Mouse (Mus musculus): ENCODE measurements around the gene Myo1h. TPM values are rescaled to one million over a fixed set of nuclear protein-coding genes. Genes with fewer than 3 reads are reported as not detected.
A peak's percentile ranks its signal among the peaks of the same experiment; 100 is the strongest.

Myo1h gene
- polyA plus RNA-seq, 1 experiment = 0.09 TPM

- 66% methylated on average over 23 of the region's 23 CpGs for WGBS
- H3K4me3 ChIP-seq (ENCODE audit: insufficient read depth, low read depth, low read length) = no peak overlapping the region
- peaks cover 2% of the 10 kb centered on the region for H3K36me3 ChIP-seq (ENCODE audit: control insufficient read depth, insufficient read depth, low read length)
- H3K27me3 ChIP-seq (replicated peaks; ENCODE audit: control insufficient read depth, insufficient read depth, low read length) = no peaks in the 10 kb centered on the region
- no peak for DNase-seq
- H3K4me1 ChIP-seq (ENCODE audit: control insufficient read depth, insufficient read depth, low read length) = no peaks in the 10 kb centered on the region
- no peak overlapping the region for H3K27ac ChIP-seq (ENCODE audit: insufficient read depth, low read depth, low read length)
- no peak for TF ChIP-seq POLR2A (IDR thresholded peaks at IDR 0.05; ENCODE audit: low read depth, low read length)
- no peak for TF ChIP-seq CTCF (conservative IDR thresholded peaks at IDR 0.05; ENCODE audit: insufficient read depth, insufficient read length, low read depth, low read length)
Measured at GRCm38 (mm10) chr5:114412361-114412998, 123.5 kb downstream of the Myo1h start.

- peak; percentile 76 for DNase-seq
- Histone ChIP-seq H3K36me3 (ENCODE audit: control insufficient read depth, insufficient read depth, low read length) (peaks cover 2% of the 10 kb centered on the region), H3K27ac (ENCODE audit: insufficient read depth, low read depth, low read length) (peak overlapping the region; percentile 48), H3K27me3 (replicated peaks; ENCODE audit: control insufficient read depth, insufficient read depth, low read length) (no peaks in the 10 kb centered on the region), H3K4me1 (ENCODE audit: control insufficient read depth, insufficient read depth, low read length) (no peaks in the 10 kb centered on the region), H3K4me3 (ENCODE audit: insufficient read depth, low read depth, low read length) (no peak overlapping the region)
- 65% methylated on average over 16 of the region's 16 CpGs for WGBS
- TF ChIP-seq CTCF (conservative IDR thresholded peaks at IDR 0.05; ENCODE audit: insufficient read depth, insufficient read length, low read depth, low read length) (no peak), POLR2A (IDR thresholded peaks at IDR 0.05; ENCODE audit: low read depth, low read length) (no peak)
Measured at GRCm38 (mm10) chr5:114413067-114413735, 124.2 kb downstream of the Myo1h start.

Other genes with a start within 250 kb of the Myo1h start
- 24.6 and 26.4 TPM in 2 replicates for gene Usp30, start 223.7 kb upstream of the Myo1h start, polyA plus RNA-seq (2012; rRNA removed)
- gene Svop, start 197.6 kb upstream of the Myo1h start, polyA plus RNA-seq (2012; rRNA removed) = 0.34 and 0.45 TPM in 2 replicates
- 8.4 and 9.6 TPM in 2 replicates for gene Alkbh2, start 160.9 kb upstream of the Myo1h start, polyA plus RNA-seq (2012; rRNA removed)
- 2.6 and 3.7 TPM in 2 replicates for gene Ung, start 158.8 kb upstream of the Myo1h start, polyA plus RNA-seq (2012; rRNA removed)
- gene Acacb, start 142.6 kb upstream of the Myo1h start, polyA plus RNA-seq (2012; rRNA removed) = 34.5 and 36.6 TPM in 2 replicates
- gene Foxn4, start 15.4 kb upstream of the Myo1h start, polyA plus RNA-seq (2012; rRNA removed) = not detected in 2 replicates
- 63.5 and 63.8 TPM in 2 replicates for gene Kctd10, start 91.3 kb downstream of the Myo1h start, polyA plus RNA-seq (2012; rRNA removed)
- 70.9 and 81.9 TPM in 2 replicates for gene Ube3b, start 91.4 kb downstream of the Myo1h start, polyA plus RNA-seq (2012; rRNA removed)
- 16.9 and 18.7 TPM in 2 replicates for gene Mmab, start 154.9 kb downstream of the Myo1h start, polyA plus RNA-seq (2012; rRNA removed)
- gene Mvk, start 155.1 kb downstream of the Myo1h start, polyA plus RNA-seq (2012; rRNA removed) = 25.2 and 27.0 TPM in 2 replicates